Mouse (Mus musculus): ENCODE measurements at regions not wholly inside any gene's neighbourhood (a gene's known extent, or its start where the extent isn't known, plus 50 kb on each side); places are given as distances from the start of the nearest gene placed in this dataset.

- no peak for TF ChIP-seq CTCF (conservative IDR thresholded peaks at IDR 0.05 in 1 of 2, IDR thresholded peaks at IDR 0.05 in 1 of 2; ENCODE audit: low read depth in 2 of 2, low read length in 2 of 2)
- no peak for TF ChIP-seq MYC (IDR thresholded peaks at IDR 0.05; ENCODE audit: low read depth, low read length)
- TF ChIP-seq EP300 (IDR thresholded peaks at IDR 0.05; ENCODE audit: low read length) = no peak
Observed at GRCm38 (mm10) chr14:62002131-62002530, 290.3 kb upstream of the Rnaseh2b start.

All from CH12.LX (cell line).